Mouse (Mus musculus) embryonic facial prominence, embryonic 11.5 days (tissue): ENCODE data around the gene Fry. TPM values are rescaled to one million over a fixed set of nuclear protein-coding genes. Genes with fewer than 3 reads are reported as not detected.
"Not testable (repeated sequence)": the region's sequence is repeated elsewhere in the genome, so short reads cannot be mapped to it uniquely, and the experiment has no call there.

Experiments used
- ATAC-seq: fragments of 200-750 bp; cut with Nextera tagmentation; replicated peaks from 2 replicates; pipeline ENCODE4 v1.8.0; 2017; ENCODE audit warnings: low read depth; ENCODE audit not compliant: insufficient number of reproducible peaks, low FRiP score, low TSS enrichment
- DNase-seq: peaks from one replicate; pipeline ENCODE4 v3.0.0-alpha.2; 2015; ENCODE audit warnings: low spot score
- H3K27ac ChIP-seq: fragments of 300-500 bp; sonication (generic); replicated peaks from 2 replicates; pipeline ENCODE4 v1.5.1; 2014; ENCODE audit warnings: mild to moderate bottlenecking, low read depth, low read length, control low read depth
- H3K27me3 ChIP-seq: fragments of 300-500 bp; sonication (generic); 2 replicates; pipeline ENCODE4 v1.6.1; 2014; ENCODE audit warnings: mild to moderate bottlenecking, low read length, moderate library complexity, mixed read lengths; ENCODE audit not compliant: control insufficient read depth, insufficient read depth
- H3K36me3 ChIP-seq: fragments of 300-500 bp; sonication (generic); replicated peaks from 2 replicates; pipeline ENCODE4 v1.6.1; 2014; ENCODE audit warnings: low read depth, mild to moderate bottlenecking, low read length, moderate library complexity, mixed read lengths; ENCODE audit not compliant: control insufficient read depth, insufficient read depth
- H3K4me1 ChIP-seq: fragments of 300-500 bp; sonication (generic); 2 replicates; pipeline ENCODE4 v1.6.1; 2014; ENCODE audit warnings: low read length, mixed read lengths; ENCODE audit not compliant: control insufficient read depth, insufficient read depth
- H3K4me2 ChIP-seq: fragments of 300-500 bp; sonication (generic); 2 replicates; pipeline ENCODE4 v1.6.1; 2014; ENCODE audit warnings: low read depth, mild to moderate bottlenecking, control low read depth, low read length, moderate library complexity
- H3K4me3 ChIP-seq: fragments of 300-500 bp; sonication (generic); 2 replicates; pipeline ENCODE4 v1.5.1; 2014; ENCODE audit warnings: low read depth, low read length, control low read depth
- H3K9ac ChIP-seq: fragments of 300-500 bp; sonication (generic); replicated peaks from 2 replicates; pipeline ENCODE4 v1.6.1; 2014; ENCODE audit warnings: mild to moderate bottlenecking, control low read depth, low read length
- H3K9me3 ChIP-seq: fragments of 300-500 bp; sonication (generic); replicated peaks from 2 replicates; pipeline ENCODE4 v1.6.1; 2016; ENCODE audit warnings: mild to moderate bottlenecking, low read length, inconsistent platforms, mixed read lengths; ENCODE audit not compliant: control insufficient read depth
- WGBS: fragments of 180-500 bp; shearing (Covaris S2); extraction: QIAGEN DNeasy Blood & Tissue Kit; methylation state at CpG from one replicate; pipeline ENCODE4 v1.1.7; 2014; 5-methylcytosine and 5-hydroxymethylcytosine counted together
- polyA plus RNA-seq: library from polyadenylated mRNA; unstranded; fragments of >200 nt; fragmentation: Nextera tagmentation; extraction: Ambion mirVana; gene quantifications from 2 replicates; pipeline ENCODE4 v1.2.1, GENCODE M21; 2014

Fry gene
- polyA plus RNA-seq, 1 experiment from 2014 or later, result 8.2 TPM

DNA sequence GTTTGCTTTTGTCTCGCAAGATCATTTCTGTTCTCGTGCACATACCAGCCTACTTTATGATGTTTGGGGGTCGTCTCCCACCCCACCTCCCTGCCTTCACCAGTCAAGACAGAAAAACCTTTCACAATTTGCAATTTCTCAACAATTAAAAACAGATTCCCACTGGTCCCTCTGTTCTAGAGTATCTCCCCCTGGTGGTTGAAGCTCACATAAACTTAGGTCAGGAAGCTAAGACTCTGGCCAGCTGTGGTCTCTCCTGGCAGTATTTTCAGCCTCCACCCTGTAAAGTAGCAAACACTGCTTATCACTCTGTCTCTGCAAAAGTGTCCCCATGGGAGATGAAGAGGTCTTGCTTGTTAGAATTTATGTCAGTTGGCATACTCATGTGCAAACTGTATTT, 366.8 kb downstream of the Fry start:
- Histone ChIP-seq H3K27me3 (no peaks in the 10 kb centered on the region), H3K36me3 (no peaks in the 10 kb centered on the region), H3K27ac (no peak overlapping the region), H3K9ac (no peak overlapping the region), H3K4me2 (no peak overlapping the region), H3K4me3 (no peak overlapping the region), H3K9me3 (no peaks in the 10 kb centered on the region), H3K4me1 (no peaks in the 10 kb centered on the region)
- ATAC-seq, result no peak
- peak; percentile 81 for DNase-seq
- WGBS, result 47% methylated on average over 3 of the region's 3 CpGs

DNA sequence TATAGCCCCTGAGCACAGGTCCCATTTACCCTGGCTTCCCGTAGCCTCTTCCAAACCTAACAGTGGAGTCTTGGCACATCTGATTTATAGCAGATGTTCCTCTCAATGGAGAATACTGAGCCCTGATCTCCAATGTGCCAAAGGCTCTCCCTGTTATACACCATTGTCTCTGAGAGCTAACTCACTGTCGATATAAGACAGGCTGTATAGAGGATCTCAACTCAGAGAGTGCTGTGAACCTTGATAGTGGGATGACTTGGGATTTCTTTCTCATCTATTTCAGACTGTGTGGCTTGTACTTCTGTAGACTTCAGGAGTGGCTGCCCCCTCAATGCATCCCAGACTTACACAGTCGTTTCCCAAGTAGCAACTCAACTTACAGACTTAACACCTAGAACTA, 371.8 kb downstream of the Fry start:
- Histone ChIP-seq H3K27ac (no peak overlapping the region), H3K36me3 (no peaks in the 10 kb centered on the region), H3K4me1 (no peaks in the 10 kb centered on the region), H3K27me3 (no peaks in the 10 kb centered on the region), H3K9ac (no peak overlapping the region), H3K4me3 (no peak overlapping the region), H3K9me3 (no peaks in the 10 kb centered on the region), H3K4me2 (no peak overlapping the region)
- DNase-seq (no peak), ATAC-seq (no peak)
- WGBS, result 83% methylated on average over 3 of the region's 3 CpGs

DNA sequence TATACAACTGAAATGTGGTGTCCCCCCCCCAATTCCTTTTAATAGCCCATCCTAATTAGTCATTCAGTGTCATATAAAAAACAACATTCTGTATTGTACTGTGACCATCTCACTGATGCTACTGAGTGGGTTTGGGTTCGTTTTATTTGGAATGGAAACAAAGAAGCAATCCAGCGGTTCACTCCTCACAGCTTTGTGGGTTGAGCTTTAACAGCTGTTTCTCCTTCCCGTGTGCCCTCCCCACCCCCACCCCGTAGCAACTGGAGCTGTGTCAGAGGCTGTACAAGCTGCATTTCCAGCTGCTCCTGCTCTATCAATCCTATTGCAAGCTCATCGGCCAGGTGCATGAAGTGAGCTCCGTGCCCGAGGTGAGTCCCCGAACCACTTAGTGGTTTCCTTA, 372.4 kb downstream of the Fry start:
- no peak overlapping the region for H3K4me2 ChIP-seq
- H3K27ac ChIP-seq, result no peak overlapping the region
- no peak overlapping the region for H3K9ac ChIP-seq
- no peaks in the 10 kb centered on the region for H3K9me3 ChIP-seq
- no peaks in the 10 kb centered on the region for H3K4me1 ChIP-seq
- 60% methylated on average over 8 of the region's 8 CpGs for WGBS
- H3K27me3 ChIP-seq, result no peaks in the 10 kb centered on the region
- no peak for ATAC-seq
- DNase-seq, result peak; percentile 22
- H3K4me3 ChIP-seq, result no peak overlapping the region
- H3K36me3 ChIP-seq, result no peaks in the 10 kb centered on the region

DNA sequence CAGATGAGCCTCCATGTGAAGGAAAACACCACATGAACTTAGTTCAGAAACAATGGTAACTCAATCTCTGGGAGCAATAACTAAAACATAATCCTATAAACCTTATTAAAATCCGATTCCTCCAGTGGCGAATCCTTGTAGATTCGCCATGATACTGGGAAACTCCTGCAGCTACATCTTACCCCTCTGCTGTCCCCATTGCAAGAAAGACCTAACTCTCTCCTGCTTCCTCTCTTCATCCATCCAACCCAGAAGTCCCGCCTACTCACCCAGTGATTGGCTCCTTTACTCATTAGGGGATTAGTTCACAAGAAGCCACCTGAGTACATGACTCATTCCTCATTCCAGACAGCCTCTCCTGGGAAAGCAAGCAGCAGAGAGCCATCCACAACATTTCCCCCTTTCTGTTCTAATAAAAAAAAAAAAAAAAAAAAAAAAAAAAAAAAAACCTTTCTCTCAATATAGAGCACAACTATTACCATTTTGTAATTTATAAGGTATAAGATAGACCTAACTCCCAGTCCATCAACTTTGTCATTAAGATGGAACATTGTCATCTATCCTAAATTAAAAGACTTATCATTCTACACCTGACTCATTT, 373.2 kb downstream of the Fry start:
- H3K9me3 ChIP-seq, ATAC-seq, H3K4me1 ChIP-seq, H3K27ac ChIP-seq, H3K27me3 ChIP-seq, H3K4me2 ChIP-seq, H3K4me3 ChIP-seq, H3K9ac ChIP-seq, DNase-seq, H3K36me3 ChIP-seq: not testable (repeated sequence)
- 89% methylated on average over 4 of the region's 4 CpGs for WGBS

DNA sequence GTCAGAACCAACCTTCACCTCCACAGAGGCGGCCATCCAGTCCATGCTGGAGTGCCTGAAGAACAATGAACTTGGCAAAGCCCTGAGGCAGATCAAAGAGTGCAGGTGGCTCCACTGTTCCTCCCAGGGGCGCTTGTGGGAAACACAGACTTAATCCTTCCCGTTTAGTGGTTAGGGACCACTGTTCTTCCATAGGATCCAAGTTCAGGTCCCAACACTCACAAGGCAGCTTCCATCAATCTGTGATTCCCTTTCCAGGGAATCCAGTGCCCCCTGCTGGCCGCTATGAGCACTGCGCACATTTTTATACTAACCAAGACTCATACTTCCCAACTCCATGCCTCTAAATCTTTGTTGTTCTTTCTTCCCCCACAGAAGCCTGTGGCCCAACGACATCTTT, 377.3 kb downstream of the Fry start:
- DNase-seq, result peak; percentile 45
- 45% methylated on average over 6 of the region's 6 CpGs for WGBS
- ATAC-seq, result no peak

DNA sequence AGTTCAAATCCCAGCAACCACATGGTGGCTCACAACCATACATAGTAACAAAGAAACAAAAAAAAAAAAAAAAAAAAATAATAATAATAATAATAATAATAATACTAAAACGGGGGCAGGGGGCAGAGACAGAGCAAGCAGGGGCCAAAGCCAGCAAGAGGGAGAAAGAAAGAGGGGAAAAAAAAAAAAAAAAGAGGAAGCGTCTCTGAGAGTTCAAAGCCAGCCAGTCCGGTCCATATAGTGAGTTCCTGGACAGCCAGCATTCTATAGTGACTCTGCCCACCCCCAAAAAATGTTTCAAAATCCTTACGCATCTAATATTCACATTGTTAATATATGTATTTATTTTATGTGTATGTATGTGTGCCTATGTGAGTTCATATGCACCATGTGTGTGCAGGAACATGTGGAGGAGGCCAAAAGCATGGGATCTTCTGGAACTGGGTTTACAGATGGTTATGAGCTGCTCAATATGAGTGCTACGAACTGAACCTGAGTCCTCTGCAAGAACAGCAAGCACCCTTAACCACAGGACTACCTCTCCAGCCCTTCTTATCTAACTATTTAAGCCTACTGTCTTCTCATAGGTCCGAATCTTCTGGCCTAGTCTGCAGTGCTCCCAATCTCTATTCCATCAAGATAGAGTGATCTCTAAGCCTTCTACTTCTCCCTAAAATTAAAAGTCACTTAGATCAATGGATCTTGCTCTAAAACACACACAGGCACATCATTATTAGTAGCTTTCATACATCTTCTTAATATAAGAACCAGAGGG, 392.2 kb downstream of the Fry start:
- H3K4me1 ChIP-seq, result no peaks in the 10 kb centered on the region
- H3K27me3 ChIP-seq, result no peaks in the 10 kb centered on the region
- no peak overlapping the region for H3K9ac ChIP-seq
- ATAC-seq, result no peak
- WGBS, result 84% methylated on average over 6 of the region's 6 CpGs
- no peak overlapping the region for H3K4me3 ChIP-seq
- no peaks in the 10 kb centered on the region for H3K9me3 ChIP-seq
- no peak for DNase-seq
- no peak overlapping the region for H3K27ac ChIP-seq
- no peak overlapping the region for H3K4me2 ChIP-seq
- H3K36me3 ChIP-seq, result no peaks in the 10 kb centered on the region

More for the DNA sequence above, 377.3 kb downstream of the Fry start:
- Histone ChIP-seq H3K4me2 (no peak overlapping the region), H3K36me3 (no peaks in the 10 kb centered on the region), H3K4me3 (no peak overlapping the region), H3K9ac (no peak overlapping the region), H3K9me3 (no peaks in the 10 kb centered on the region), H3K4me1 (no peaks in the 10 kb centered on the region), H3K27me3 (no peaks in the 10 kb centered on the region), H3K27ac (no peak overlapping the region)

DNA sequence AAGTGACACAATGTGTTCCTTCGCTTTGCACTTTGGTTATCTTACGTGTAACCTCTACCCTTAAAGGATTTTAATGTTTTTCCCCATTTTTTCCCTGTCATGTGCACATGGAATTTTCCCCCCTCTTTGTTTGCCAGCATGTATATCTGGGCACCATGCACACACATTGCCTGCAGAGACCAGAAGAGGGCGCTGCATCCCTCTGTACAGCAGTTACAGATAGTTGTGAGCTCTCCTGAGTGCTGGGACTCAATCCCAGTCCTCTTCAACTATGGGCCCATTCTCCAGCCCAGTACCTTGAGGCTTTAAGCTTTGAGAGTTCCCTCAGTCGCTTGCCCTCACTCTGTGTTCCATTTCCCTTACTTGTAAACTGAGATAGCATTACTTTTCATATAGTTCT, 394.8 kb downstream of the Fry start:
- DNase-seq (no peak), ATAC-seq (no peak)
- no peaks in the 10 kb centered on the region for H3K27me3 ChIP-seq
- H3K36me3 ChIP-seq, result no peaks in the 10 kb centered on the region
- no peaks in the 10 kb centered on the region for H3K4me1 ChIP-seq
- H3K27ac ChIP-seq, result no peak overlapping the region
- H3K9ac ChIP-seq, result no peak overlapping the region
- no peak overlapping the region for H3K4me2 ChIP-seq
- no peaks in the 10 kb centered on the region for H3K9me3 ChIP-seq
- 82% methylated on average over 4 of the region's 4 CpGs for WGBS
- H3K4me3 ChIP-seq, result no peak overlapping the region

DNA sequence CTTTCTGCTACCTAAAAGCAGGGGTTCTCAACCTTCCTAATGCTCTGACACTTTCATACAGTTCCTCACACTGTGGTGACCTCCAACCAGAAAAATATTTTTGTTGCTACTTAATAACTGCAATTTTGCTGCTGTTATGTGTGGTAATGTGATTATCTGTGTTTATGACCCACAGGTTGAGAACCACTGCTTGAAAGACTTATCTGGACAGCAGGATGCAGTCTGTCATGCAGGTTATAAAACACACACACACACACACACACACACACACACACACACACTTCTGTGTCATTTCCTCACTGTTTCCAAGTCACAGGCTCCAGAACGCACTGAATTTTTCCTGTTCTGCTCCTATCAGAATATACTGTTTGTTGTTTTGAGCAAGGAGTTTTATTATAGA, 395.6 kb downstream of the Fry start:
- Histone ChIP-seq H3K4me3 (no peak overlapping the region), H3K9me3 (no peaks in the 10 kb centered on the region), H3K27me3 (no peaks in the 10 kb centered on the region), H3K27ac (no peak overlapping the region), H3K4me1 (no peaks in the 10 kb centered on the region), H3K9ac (no peak overlapping the region), H3K36me3 (no peaks in the 10 kb centered on the region), H3K4me2 (no peak overlapping the region)
- WGBS, result 80% methylated on average over 1 of the region's 1 CpGs
- DNase-seq (no peak), ATAC-seq (no peak)
